Mouse (Mus musculus) intestine, embryonic 15.5 days (tissue): Measurements from ENCODE around the gene Jag1. TPM values are rescaled to one million over a fixed set of nuclear protein-coding genes. Genes with fewer than 3 reads are reported as not detected.

Experiments
- ATAC-seq: fragments of 200-750 bp; cut with Nextera tagmentation; 2 replicates; pipeline ENCODE4 v1.8.0; 2017; ENCODE audit warnings: moderate TSS enrichment, moderate library complexity
- H3K27ac ChIP-seq: fragments of 300-500 bp; sonication (generic); 2 replicates; pipeline ENCODE4 v1.5.1; 2015; ENCODE audit warnings: mild to moderate bottlenecking, inconsistent platforms
- H3K27me3 ChIP-seq: fragments of 300-500 bp; sonication (generic); replicated peaks from 2 replicates; pipeline ENCODE4 v1.6.1; 2015; ENCODE audit warnings: inconsistent platforms
- H3K36me3 ChIP-seq: fragments of 300-500 bp; sonication (generic); 2 replicates; pipeline ENCODE4 v1.6.1; 2015; ENCODE audit warnings: inconsistent platforms
- H3K4me1 ChIP-seq: fragments of 300-500 bp; sonication (generic); replicated peaks from 2 replicates; pipeline ENCODE4 v1.6.1; 2015; ENCODE audit warnings: inconsistent platforms
- H3K4me2 ChIP-seq: fragments of 300-500 bp; sonication (generic); replicated peaks from 2 replicates; pipeline ENCODE4 v1.6.1; 2015; ENCODE audit warnings: mild to moderate bottlenecking, inconsistent platforms
- H3K4me3 ChIP-seq: fragments of 300-500 bp; sonication (generic); replicated peaks from 2 replicates; pipeline ENCODE4 v1.5.1; 2015; ENCODE audit warnings: inconsistent platforms
- H3K9ac ChIP-seq: fragments of 300-500 bp; sonication (generic); 2 replicates; pipeline ENCODE4 v1.6.1; 2015; ENCODE audit warnings: inconsistent platforms
- H3K9me3 ChIP-seq: fragments of 300-500 bp; sonication (generic); 2 replicates; pipeline ENCODE4 v1.6.1; 2016; ENCODE audit warnings: inconsistent platforms
- WGBS: fragments of 180-500 bp; shearing (Covaris S2); methylation state at CpG from one replicate; pipeline ENCODE4 v1.1.7; 2015; 5-methylcytosine and 5-hydroxymethylcytosine counted together
- polyA plus RNA-seq: library from polyadenylated mRNA; unstranded; fragments of >200 nt; fragmentation: Nextera tagmentation; extraction: Ambion mirVana; gene quantifications from 2 replicates; pipeline ENCODE4 v1.2.1, GENCODE M21; 2015

Jag1 gene
- polyA plus RNA-seq, 1 experiment from 2014 or later = 18.3 TPM

DNA sequence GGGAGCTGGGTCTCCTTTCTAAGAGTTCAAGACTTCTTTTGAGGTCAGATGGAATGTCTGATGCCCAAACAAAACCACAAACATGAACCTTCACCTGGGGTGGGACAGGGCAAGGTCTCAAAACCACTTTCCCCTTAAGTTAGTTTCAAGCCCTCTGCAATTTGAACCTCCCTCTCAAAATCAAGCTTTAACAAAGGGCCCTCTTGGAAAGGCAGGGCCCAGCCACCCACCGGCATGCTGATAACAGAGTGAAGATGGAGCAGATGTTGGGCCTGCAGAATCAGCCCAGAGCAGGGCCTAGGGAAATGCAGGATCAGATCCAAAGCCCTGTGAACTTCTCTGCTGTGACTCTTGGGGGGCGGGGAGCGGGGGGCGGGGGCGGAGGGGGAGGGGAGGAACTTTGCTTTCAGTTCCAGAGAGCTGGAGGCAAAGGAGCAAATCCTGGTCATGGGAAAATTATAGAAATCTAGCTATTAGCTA lies 19.4 kb downstream of the Jag1 start:
- no peak overlapping the region for H3K27ac ChIP-seq
- H3K4me2 ChIP-seq = no peak overlapping the region
- no peak for ATAC-seq
- H3K9ac ChIP-seq = no peak overlapping the region
- 0 out of 2 replicates have a peak, but pooled peaks cover 8% of the 10 kb centered on the region for H3K4me1 ChIP-seq
- WGBS = 48% methylated on average over 5 of the region's 5 CpGs
- H3K27me3 ChIP-seq = no peaks in the 10 kb centered on the region
- H3K4me3 ChIP-seq = no peak overlapping the region
- H3K9me3 ChIP-seq = no peaks in the 10 kb centered on the region
- peaks cover 6% of the 10 kb centered on the region for H3K36me3 ChIP-seq

DNA sequence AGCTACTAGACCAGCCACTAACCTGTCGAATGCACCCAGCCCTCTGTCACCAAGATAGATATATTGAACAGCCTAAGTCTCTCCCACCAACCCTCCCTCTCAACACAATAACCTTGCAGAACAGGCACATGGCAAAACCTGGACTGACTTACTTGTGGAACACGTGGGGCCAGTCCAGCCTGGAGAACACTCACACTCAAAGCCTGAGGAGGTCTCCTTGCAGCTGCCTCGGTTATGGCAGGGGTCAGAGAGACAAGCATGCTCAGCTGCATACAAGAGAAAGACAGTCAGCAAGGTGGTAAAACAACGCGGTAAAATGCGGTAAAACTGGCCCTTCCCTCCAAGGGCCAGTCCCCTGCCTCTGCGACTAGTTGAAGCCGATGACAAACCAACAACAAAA lies 22.1 kb downstream of the Jag1 start:
- ATAC-seq = no peak
- H3K4me3 ChIP-seq = no peak overlapping the region
- H3K4me1 ChIP-seq = 0 out of 2 replicates have a peak, but pooled peaks cover 5% of the 10 kb centered on the region
- no peak overlapping the region for H3K4me2 ChIP-seq
- peaks cover 8% of the 10 kb centered on the region for H3K36me3 ChIP-seq
- no peaks in the 10 kb centered on the region for H3K27me3 ChIP-seq
- H3K27ac ChIP-seq = no peak overlapping the region
- WGBS = 78% methylated on average over 8 of the region's 8 CpGs
- H3K9me3 ChIP-seq = no peaks in the 10 kb centered on the region
- H3K9ac ChIP-seq = no peak overlapping the region

DNA sequence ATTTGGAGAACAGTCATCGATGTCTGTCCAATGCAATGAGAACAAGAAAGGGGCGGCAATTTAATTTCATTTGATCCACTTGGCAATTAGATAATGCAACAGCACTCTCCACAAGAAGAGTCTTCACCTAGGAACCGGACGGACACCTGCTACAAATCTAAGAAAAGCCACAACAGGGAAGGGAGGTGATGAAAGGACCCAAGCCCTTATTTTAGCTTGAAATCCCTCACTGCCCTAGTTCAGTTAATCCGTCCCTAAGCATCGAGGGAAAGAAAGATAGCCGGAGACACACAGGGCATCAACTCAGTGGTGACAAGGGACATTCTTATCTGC lies 23.2 kb downstream of the Jag1 start:
- WGBS = 88% methylated on average over 7 of the region's 7 CpGs
- Histone ChIP-seq H3K9ac (no peak overlapping the region), H3K27me3 (no peaks in the 10 kb centered on the region), H3K36me3 (peaks cover 14% of the 10 kb centered on the region), H3K9me3 (no peaks in the 10 kb centered on the region), H3K4me1 (0 out of 2 replicates have a peak, but pooled peaks cover 3% of the 10 kb centered on the region), H3K4me3 (no peak overlapping the region), H3K4me2 (no peak overlapping the region), H3K27ac (no peak overlapping the region)
- no peak for ATAC-seq

DNA sequence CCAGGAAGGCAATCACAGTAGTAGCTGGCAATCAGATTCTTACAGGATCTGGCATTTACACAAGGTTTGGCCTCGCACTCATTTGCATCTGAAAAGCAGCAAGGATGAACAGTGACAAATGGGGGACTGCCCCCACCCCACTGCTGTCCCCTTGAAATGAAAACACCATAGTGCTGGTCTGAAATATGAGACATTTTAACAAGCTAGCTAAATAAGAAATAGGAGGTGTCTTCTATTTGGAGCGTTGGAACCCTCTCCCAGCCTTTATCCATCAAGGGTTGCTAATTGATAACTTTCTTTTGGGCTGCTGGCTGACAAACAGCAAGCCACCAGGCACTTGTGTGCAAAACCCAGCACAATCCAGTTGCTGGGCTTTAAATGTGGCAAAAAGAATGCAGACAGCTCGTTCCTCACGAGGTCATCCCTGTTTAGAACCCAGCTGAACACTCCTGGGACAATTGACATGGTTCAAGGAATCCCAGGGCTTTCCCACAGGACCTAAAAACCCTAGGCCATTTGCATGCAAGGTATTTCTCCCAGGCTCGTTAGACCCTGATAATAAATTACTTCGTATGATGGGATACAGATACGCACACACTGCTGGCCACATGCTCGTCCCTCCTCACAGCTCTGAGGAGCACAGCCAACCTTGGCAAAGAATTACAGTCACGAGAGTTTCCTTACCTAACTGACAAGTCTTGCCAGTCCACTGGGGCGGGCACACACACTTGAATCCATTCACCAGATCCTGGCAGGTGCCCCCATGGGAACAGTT lies 23.7 kb downstream of the Jag1 start:
- H3K27ac ChIP-seq = no peak overlapping the region
- H3K4me3 ChIP-seq = no peak overlapping the region
- H3K4me1 ChIP-seq = no peaks in the 10 kb centered on the region
- H3K9me3 ChIP-seq = no peaks in the 10 kb centered on the region
- no peak overlapping the region for H3K4me2 ChIP-seq
- WGBS = 62% methylated on average over 10 of the region's 10 CpGs
- peaks cover 16% of the 10 kb centered on the region for H3K36me3 ChIP-seq
- ATAC-seq = no peak
- H3K27me3 ChIP-seq = no peaks in the 10 kb centered on the region
- no peak overlapping the region for H3K9ac ChIP-seq

DNA sequence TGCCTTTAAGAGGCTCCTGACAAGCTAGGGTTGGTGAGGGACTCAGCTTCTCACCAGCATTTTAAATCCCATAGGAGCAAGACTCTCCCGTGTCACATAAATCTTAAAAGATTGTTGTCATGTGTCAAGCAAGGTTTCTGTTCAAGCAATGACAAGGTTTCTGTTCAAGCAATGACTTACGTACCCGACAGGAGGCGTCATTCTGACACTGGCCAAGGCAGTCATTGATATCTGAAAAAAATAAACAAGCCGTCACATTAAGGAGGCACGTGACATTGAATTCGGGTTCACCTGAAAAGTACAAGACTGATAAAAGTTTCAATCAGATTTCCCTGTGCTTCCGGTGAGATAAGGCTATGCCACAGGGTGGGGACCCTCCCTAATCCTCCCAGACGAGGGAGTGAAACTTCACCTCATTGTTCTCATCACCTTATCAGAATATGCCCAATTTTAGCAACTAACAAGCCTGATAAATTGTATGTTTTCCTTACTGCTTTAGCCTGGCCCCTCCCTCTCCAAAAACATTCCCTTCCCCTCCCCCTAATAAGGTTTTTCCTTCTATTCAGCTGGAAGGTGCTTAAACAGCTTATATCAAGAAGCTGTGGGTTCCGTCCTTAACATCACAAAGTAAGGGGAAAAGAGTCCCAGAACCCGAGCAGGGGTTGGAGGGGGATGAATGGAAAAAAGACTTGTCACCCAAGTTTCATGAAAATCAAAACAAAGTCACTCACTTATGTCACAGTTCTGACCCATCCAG lies 24.5 kb downstream of the Jag1 start:
- H3K9ac ChIP-seq = no peak overlapping the region
- no peak overlapping the region for H3K4me2 ChIP-seq
- no peak for ATAC-seq
- H3K36me3 ChIP-seq = peaks cover 16% of the 10 kb centered on the region
- H3K4me3 ChIP-seq = no peak overlapping the region
- H3K4me1 ChIP-seq = no peaks in the 10 kb centered on the region
- no peaks in the 10 kb centered on the region for H3K9me3 ChIP-seq
- no peak overlapping the region for H3K27ac ChIP-seq
- no peaks in the 10 kb centered on the region for H3K27me3 ChIP-seq
- WGBS = 73% methylated on average over 11 of the region's 11 CpGs

DNA sequence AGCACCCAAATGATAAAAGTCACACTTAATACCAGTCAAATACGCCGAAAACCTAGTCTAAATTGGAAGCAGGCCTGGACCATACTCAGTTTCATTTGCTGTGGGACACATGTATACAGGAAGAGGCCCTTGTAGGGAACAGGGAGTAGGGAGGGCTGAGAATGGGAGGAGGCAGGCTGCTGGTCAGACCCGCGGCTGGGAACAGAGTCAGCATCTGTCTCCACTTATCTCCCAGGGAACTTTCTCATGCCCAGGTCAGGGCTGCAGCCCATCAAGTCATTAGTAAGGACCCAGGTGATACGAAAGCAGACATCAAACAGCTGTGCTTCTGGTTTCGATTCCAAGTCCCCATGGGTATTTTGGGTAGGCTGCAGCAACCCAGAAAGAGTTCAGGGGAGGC lies 28.7 kb downstream of the Jag1 start:
- no peak overlapping the region for H3K4me2 ChIP-seq
- H3K4me3 ChIP-seq = no peak overlapping the region
- no peaks in the 10 kb centered on the region for H3K4me1 ChIP-seq
- WGBS = 65% methylated on average over 6 of the region's 6 CpGs
- peaks cover 16% of the 10 kb centered on the region for H3K36me3 ChIP-seq
- no peak overlapping the region for H3K27ac ChIP-seq
- H3K9me3 ChIP-seq = no peaks in the 10 kb centered on the region
- no peak for ATAC-seq
- no peak overlapping the region for H3K9ac ChIP-seq
- H3K27me3 ChIP-seq = no peaks in the 10 kb centered on the region

DNA sequence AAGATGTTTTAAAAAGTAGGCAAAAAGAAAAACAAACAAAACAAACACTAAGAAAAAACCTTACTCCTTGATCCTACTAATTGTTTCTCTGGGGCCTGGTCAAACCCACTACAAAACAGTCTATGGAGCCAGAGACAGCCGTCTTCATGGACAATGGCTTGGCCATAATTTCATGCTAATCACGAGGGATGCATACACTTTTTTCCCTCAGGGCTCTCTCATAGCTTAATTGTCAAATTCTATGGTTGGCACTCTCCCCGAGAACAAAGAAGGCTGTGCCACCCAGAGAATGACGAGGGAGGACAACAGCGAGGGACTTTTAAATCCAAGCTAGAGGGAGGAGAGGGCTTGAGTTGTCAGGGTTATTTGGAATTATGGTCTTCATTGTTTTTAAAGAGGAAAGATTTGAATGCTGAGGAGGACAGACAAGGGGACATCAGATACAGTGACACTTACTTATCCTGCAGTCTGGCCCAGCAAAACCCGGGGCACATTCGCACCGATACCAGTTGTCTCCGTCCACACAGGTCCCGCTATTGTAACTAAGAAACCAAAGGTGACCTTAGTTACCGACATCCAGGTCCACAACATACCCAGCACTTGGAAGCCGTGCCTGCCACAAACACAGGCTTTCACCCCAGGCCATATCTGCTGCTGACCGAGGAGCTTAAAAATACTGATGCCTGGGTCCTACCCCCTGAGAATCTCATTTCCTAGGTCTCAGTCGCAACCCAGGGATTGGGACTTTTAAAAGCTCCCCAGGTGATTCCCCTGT lies 29.6 kb downstream of the Jag1 start:
- WGBS = 94% methylated on average over 14 of the region's 14 CpGs
- H3K4me3 ChIP-seq = no peak overlapping the region
- H3K27me3 ChIP-seq = no peaks in the 10 kb centered on the region
- no peak overlapping the region for H3K9ac ChIP-seq
- no peaks in the 10 kb centered on the region for H3K9me3 ChIP-seq
- ATAC-seq = no peak
- peaks cover 12% of the 10 kb centered on the region for H3K36me3 ChIP-seq
- H3K4me2 ChIP-seq = no peak overlapping the region
- H3K27ac ChIP-seq = no peak overlapping the region
- H3K4me1 ChIP-seq = no peaks in the 10 kb centered on the region

DNA sequence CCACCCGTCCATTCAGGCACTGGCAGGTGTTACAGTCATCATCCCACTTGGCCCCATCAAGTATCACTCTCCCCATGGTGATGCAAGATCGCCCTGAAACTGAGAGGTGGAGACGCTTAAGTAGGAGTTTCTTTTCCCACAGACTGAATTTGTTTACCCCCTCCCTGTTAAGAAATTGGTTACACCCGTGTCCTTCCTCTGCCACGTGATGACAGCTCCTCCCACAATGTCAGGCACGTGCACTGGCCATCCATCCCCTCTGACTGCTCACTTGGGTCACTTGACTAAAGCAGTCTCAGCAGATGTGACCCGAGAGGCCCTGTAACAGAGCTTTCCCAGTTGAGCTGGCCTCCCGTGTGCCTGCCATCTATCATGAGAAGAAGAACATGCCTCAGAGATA lies 31.2 kb downstream of the Jag1 start:
- Histone ChIP-seq H3K9me3 (no peaks in the 10 kb centered on the region), H3K36me3 (peaks cover 12% of the 10 kb centered on the region), H3K4me3 (no peak overlapping the region), H3K27me3 (no peaks in the 10 kb centered on the region), H3K27ac (no peak overlapping the region), H3K4me1 (0 out of 2 replicates have a peak, but pooled peaks cover 5% of the 10 kb centered on the region), H3K9ac (no peak overlapping the region), H3K4me2 (no peak overlapping the region)
- no peak for ATAC-seq
- 72% methylated on average over 8 of the region's 8 CpGs for WGBS

DNA sequence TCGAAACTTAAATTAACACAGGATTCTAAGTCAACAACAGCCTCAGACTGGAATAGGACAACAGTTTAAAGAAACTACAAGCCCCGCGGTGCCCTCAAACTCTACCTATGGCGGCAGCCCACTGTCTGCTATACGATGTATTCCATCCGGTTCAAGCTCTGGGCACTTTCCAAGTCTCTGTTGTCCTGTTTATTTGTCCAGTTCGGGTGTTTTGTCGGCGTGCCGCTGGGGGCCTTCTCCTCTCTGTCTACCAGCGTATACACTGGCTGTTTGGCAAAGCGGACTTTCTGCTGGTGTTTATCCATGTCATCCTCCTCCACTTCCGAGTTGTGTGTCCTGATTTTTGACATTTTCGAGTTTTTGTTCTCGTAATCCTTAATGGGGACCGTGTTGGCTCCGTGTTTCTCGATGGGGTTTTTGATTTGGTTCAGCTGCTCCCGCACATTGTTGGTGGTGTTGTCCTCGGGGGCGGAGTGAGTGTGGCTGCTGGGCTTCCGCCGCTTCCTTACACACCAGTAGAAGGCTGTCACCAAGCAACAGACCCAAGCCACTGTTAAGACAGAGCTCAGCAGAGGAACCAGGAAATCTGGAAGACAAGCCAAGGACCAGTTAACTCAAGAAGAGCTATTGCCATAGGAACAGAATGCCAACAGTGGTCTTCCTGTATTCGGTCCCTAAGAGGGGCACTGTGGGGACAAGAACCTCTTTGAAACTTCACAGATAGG lies 33.4 kb downstream of the Jag1 start:
- H3K4me1 ChIP-seq = peaks cover 11% of the 10 kb centered on the region; the same call in 1 of the 2 replicates
- H3K27ac ChIP-seq = no peak overlapping the region
- ATAC-seq = no peak
- no peak overlapping the region for H3K4me2 ChIP-seq
- peaks cover 4% of the 10 kb centered on the region; the same call in 1 of the 2 replicates for H3K36me3 ChIP-seq
- H3K4me3 ChIP-seq = no peak overlapping the region
- H3K27me3 ChIP-seq = no peaks in the 10 kb centered on the region
- 85% methylated on average over 24 of the region's 24 CpGs for WGBS
- H3K9me3 ChIP-seq = no peaks in the 10 kb centered on the region
- H3K9ac ChIP-seq = no peak overlapping the region

DNA sequence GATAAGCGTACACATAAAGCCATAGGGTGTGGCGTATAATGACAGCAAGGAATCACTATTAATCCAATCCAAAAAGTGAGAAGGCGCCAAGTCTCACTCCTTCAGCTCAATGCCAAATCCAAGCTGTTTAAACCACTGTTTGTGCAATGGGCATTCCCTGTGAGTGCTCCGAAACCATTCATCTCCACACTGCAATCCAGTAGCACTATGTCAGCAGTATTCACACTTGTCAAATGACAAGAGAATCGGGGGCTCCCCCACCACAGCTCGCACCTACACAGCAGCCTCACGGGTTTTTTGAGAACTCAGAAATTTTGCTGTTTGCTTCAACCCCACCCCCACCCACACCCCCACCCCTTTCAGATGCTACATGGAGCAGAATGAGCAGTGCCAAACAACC lies 35.4 kb downstream of the Jag1 start:
- no peak overlapping the region for H3K27ac ChIP-seq
- no peak for ATAC-seq

DNA sequence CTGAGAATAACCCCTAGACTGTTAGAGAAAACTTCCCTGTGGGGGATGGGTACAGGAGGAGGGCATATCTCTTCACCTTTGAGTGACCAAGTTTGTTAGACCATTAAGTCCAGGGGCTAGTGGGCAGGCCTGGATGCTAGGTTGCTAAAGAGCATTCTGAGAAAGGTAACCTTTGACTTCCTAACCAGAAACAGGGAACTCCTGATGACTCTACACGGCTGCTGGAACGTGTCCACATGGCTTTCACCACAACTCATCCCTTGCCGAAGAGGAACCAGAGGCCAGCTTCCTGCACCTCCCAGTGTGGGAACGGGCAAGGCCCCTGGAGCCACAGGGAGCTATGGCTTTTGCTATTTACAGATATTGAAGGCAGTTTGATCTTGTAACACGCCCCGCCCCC lies 36.0 kb downstream of the Jag1 start:
- Histone ChIP-seq H3K4me2 (no peak overlapping the region), H3K27me3 (no peaks in the 10 kb centered on the region), H3K27ac (no peak overlapping the region), H3K9me3 (no peaks in the 10 kb centered on the region), H3K9ac (no peak overlapping the region), H3K4me3 (no peak overlapping the region), H3K36me3 (peaks cover 4% of the 10 kb centered on the region; the same call in 1 of the 2 replicates), H3K4me1 (peaks cover 11% of the 10 kb centered on the region; the same call in 1 of the 2 replicates)
- WGBS = 70% methylated on average over 6 of the region's 6 CpGs
- ATAC-seq = no peak

More for the DNA sequence above, 35.4 kb downstream of the Jag1 start:
- H3K4me1 ChIP-seq = peaks cover 11% of the 10 kb centered on the region; the same call in 1 of the 2 replicates
- no peaks in the 10 kb centered on the region for H3K9me3 ChIP-seq
- H3K36me3 ChIP-seq = peaks cover 4% of the 10 kb centered on the region; the same call in 1 of the 2 replicates
- H3K9ac ChIP-seq = no peak overlapping the region
- H3K4me2 ChIP-seq = no peak overlapping the region
- H3K27me3 ChIP-seq = no peaks in the 10 kb centered on the region
- no peak overlapping the region for H3K4me3 ChIP-seq
- WGBS = 89% methylated on average over 7 of the region's 7 CpGs
